Mouse (Mus musculus): ENCODE data around the gene Gm10382.

DNA sequence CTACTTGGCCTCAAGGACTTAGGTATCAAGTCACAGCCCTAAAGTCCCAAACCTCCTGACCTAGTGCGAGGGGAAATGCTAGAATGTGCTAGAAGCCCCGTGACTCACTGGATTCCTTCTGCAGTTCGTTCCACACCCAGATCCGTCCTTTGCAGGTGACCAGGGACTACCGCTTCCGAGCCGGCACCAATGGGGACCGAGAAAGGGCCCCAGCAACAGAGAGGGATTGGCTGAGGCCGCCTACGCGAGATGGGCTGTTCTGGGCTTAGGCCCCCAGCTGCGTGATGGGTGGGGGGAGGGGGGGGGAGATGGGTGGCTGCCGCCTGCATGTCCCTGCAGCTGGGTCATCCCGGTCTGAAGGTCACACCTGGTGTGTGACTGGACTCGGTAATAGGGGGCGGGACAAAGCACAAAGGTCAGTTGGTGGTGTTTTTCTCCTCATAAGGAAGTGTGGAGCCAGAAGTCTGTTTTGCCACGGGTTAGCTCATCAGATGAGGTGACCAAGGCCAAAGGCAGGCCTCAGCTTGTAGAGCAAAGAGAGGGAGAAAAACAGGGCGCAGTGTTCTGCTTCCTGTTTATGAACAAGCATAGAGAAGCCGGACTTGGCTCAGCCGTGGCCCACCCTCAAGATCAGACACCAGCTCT is 4.0 kb downstream of the Gm10382 start:
- TF ChIP-seq POLR2A (IDR thresholded peaks at IDR 0.05; ENCODE audit: low read depth, low read length) (peak; percentile 37; the same call in 1 of the 2 replicates), CTCF (IDR thresholded peaks at IDR 0.05; ENCODE audit: extremely low read depth, insufficient read length, insufficient replicate concordance, low read depth, low read length) (no peak)
